Mouse (Mus musculus) MEL (cell line): ENCODE results near the gene Gm826. TPM values are rescaled to one million over a fixed set of nuclear protein-coding genes. Genes with fewer than 3 reads are reported as not detected.

Experiments
- DNase-seq: peaks from one replicate; pipeline ENCODE4 v3.0.0; 2011; ENCODE audit warnings: low read depth, low spot score
- H3K27ac ChIP-seq: 2 replicates; pipeline ENCODE4 v1.5.1; 2012; ENCODE audit warnings: low read depth, mild to moderate bottlenecking, control low read depth, low read length, moderate library complexity; ENCODE audit not compliant: control insufficient read depth
- H3K27me3 ChIP-seq, 2 experiments: fragments of 150-350 bp in 1 of 2; sonication (generic) in 1 of 2; 2 replicates each; pipeline ENCODE4 v1.6.1; 2012; ENCODE audit warnings: low read length in 2 of 2, mild to moderate bottlenecking in 2 of 2, improper control_type of control experiment in 1 of 2, moderate library complexity in 1 of 2; ENCODE audit not compliant: insufficient read depth in 2 of 2, control insufficient read depth in 1 of 2
- H3K36me3 ChIP-seq, 2 experiments: 2 replicates each; pipeline ENCODE4 v1.6.1; 2012 to 2014; ENCODE audit warnings: low read length in 2 of 2, improper control_type of control experiment in 1 of 2, inconsistent platforms in 1 of 2, mild to moderate bottlenecking in 1 of 2; ENCODE audit not compliant: insufficient read depth in 2 of 2, control insufficient read depth in 1 of 2
- H3K4me1 ChIP-seq, 2 experiments: fragments of 150-350 bp in 1 of 2; sonication (generic) in 1 of 2; 2 replicates each; pipeline ENCODE4 v1.6.1; 2012; ENCODE audit warnings: low read length in 2 of 2, improper control_type of control experiment in 1 of 2, mild to moderate bottlenecking in 1 of 2; ENCODE audit not compliant: insufficient read depth in 2 of 2, control insufficient read depth in 1 of 2
- H3K4me3 ChIP-seq, 2 experiments: fragments of 150-350 bp in 1 of 2; sonication (generic) in 1 of 2; 2 replicates each; pipeline ENCODE4 v1.5.1; 2012; ENCODE audit warnings: low read depth in 2 of 2, low read length in 2 of 2, mild to moderate bottlenecking in 2 of 2, moderate library complexity in 2 of 2, control low read depth in 1 of 2, improper control_type of control experiment in 1 of 2; ENCODE audit not compliant: control insufficient read depth in 1 of 2, insufficient read depth in 1 of 2
- H3K79me2 ChIP-seq: 2 replicates; pipeline ENCODE4 v1.6.1; 2012; ENCODE audit warnings: mild to moderate bottlenecking, low read length, moderate library complexity; ENCODE audit not compliant: control insufficient read depth, poor library complexity, insufficient read depth
- H3K9ac ChIP-seq: 2 replicates; pipeline ENCODE4 v1.6.1; 2012; ENCODE audit warnings: low read depth, mild to moderate bottlenecking, control low read depth, low read length, moderate library complexity; ENCODE audit not compliant: control insufficient read depth, poor library complexity, severe bottlenecking
- H3K9me3 ChIP-seq: fragments of 150-350 bp; sonication (generic); replicated peaks from 2 replicates; pipeline ENCODE4 v1.6.1; 2012; ENCODE audit warnings: mild to moderate bottlenecking, low read length, improper control_type of control experiment, moderate library complexity; ENCODE audit not compliant: insufficient read depth
- CTCF ChIP-seq, 3 experiments: IDR thresholded peaks in 2 of 3; conservative IDR thresholded peaks in 1 of 3; 2 replicates each; pipeline ENCODE4 v1.5.1; 2011 to 2012; ENCODE audit warnings: low read length in 3 of 3, low read depth in 2 of 3, mild to moderate bottlenecking in 2 of 3, improper control_type of control experiment in 1 of 3, inconsistent platforms in 1 of 3, mixed read lengths in 1 of 3, moderate library complexity in 1 of 3; ENCODE audit not compliant: control insufficient read depth in 1 of 3, insufficient read depth in 1 of 3, poor library complexity in 1 of 3, severe bottlenecking in 1 of 3
- E2F4 ChIP-seq: IDR thresholded peaks from 2 replicates; pipeline ENCODE4 v1.6.1; 2011; ENCODE audit warnings: low read depth, low read length, improper control_type of control experiment, borderline replicate concordance
- EP300 ChIP-seq, 2 experiments: IDR thresholded peaks; 2 replicates each; pipeline ENCODE4 v1.6.1; 2011; ENCODE audit warnings: improper control_type of control experiment in 2 of 2, low read length in 2 of 2, low read depth in 1 of 2, mild to moderate bottlenecking in 1 of 2
- GABPA ChIP-seq: IDR thresholded peaks from 2 replicates; pipeline ENCODE4 v1.6.1; 2012; ENCODE audit warnings: low read depth, mild to moderate bottlenecking, inconsistent platforms, low read length, improper control_type of control experiment, moderate library complexity
- HCFC1 ChIP-seq: IDR thresholded peaks from 2 replicates; pipeline ENCODE4 v1.6.1; 2012; ENCODE audit warnings: low read depth, mild to moderate bottlenecking, inconsistent platforms, low read length, improper control_type of control experiment, moderate library complexity
- KAT2A ChIP-seq: conservative IDR thresholded peaks from 2 replicates; pipeline ENCODE4 v1.6.1; 2012; ENCODE audit warnings: low read depth, low read length, improper control_type of control experiment, inconsistent platforms
- MAFK ChIP-seq: IDR thresholded peaks from 2 replicates; pipeline ENCODE4 v1.6.1; 2011; ENCODE audit warnings: low read depth, mild to moderate bottlenecking, low read length, improper control_type of control experiment, borderline replicate concordance
- MAX ChIP-seq: IDR thresholded peaks from 2 replicates; pipeline ENCODE4 v1.6.1; 2011; ENCODE audit warnings: low read length, improper control_type of control experiment
- MAZ ChIP-seq: IDR thresholded peaks from 2 replicates; pipeline ENCODE4 v1.6.1; 2012; ENCODE audit warnings: low read depth, mild to moderate bottlenecking, inconsistent platforms, low read length, improper control_type of control experiment
- MXI1 ChIP-seq: IDR thresholded peaks from 2 replicates; pipeline ENCODE4 v1.6.1; 2011; ENCODE audit warnings: mild to moderate bottlenecking, low read depth, low read length, improper control_type of control experiment
- MYB ChIP-seq: IDR thresholded peaks from 2 replicates; pipeline ENCODE4 v1.6.1; 2011; ENCODE audit warnings: mild to moderate bottlenecking, low read depth, low read length, improper control_type of control experiment
- NELFE ChIP-seq: IDR thresholded peaks from 2 replicates; pipeline ENCODE4 v1.6.1; 2011; ENCODE audit warnings: low read depth, low read length, improper control_type of control experiment
- NRF1 ChIP-seq: IDR thresholded peaks from 2 replicates; pipeline ENCODE4 v1.6.1; 2014; ENCODE audit warnings: low read depth, mild to moderate bottlenecking, inconsistent platforms, low read length, improper control_type of control experiment, moderate library complexity; ENCODE audit not compliant: poor library complexity, insufficient read depth, severe bottlenecking
- POLR2A ChIP-seq, 2 experiments: IDR thresholded peaks; 2 replicates each; pipeline ENCODE4 v1.6.1; 2011 to 2012; ENCODE audit warnings: low read length in 2 of 2, mild to moderate bottlenecking in 2 of 2, control low read depth in 1 of 2, improper control_type of control experiment in 1 of 2, low read depth in 1 of 2, moderate library complexity in 1 of 2; ENCODE audit not compliant: control insufficient read depth in 1 of 2, insufficient read depth in 1 of 2, poor library complexity in 1 of 2
- POLR2AphosphoS5 ChIP-seq: IDR thresholded peaks from 2 replicates; pipeline ENCODE4 v1.6.1; 2012; ENCODE audit warnings: low read depth, borderline replicate concordance, mild to moderate bottlenecking, inconsistent platforms, low read length, moderate library complexity, mixed read lengths
- RAD21 ChIP-seq: IDR thresholded peaks from 2 replicates; pipeline ENCODE4 v1.6.1; 2011; ENCODE audit warnings: mild to moderate bottlenecking, low read depth, low read length, improper control_type of control experiment
- RCOR1 ChIP-seq: IDR thresholded peaks from 2 replicates; pipeline ENCODE4 v1.6.1; 2012; ENCODE audit warnings: low read depth, mild to moderate bottlenecking, inconsistent platforms, low read length, improper control_type of control experiment
- SMC3 ChIP-seq: IDR thresholded peaks from 2 replicates; pipeline ENCODE4 v1.6.1; 2011; ENCODE audit warnings: low read depth, low read length, improper control_type of control experiment
- TBP ChIP-seq: IDR thresholded peaks from 2 replicates; pipeline ENCODE4 v1.8.0; 2011; ENCODE audit warnings: low read depth, low read length, improper control_type of control experiment
- UBTF ChIP-seq: IDR thresholded peaks from 2 replicates; pipeline ENCODE4 v1.6.1; 2012; ENCODE audit warnings: low read depth, mild to moderate bottlenecking, inconsistent platforms, low read length, improper control_type of control experiment, moderate library complexity, borderline replicate concordance; ENCODE audit not compliant: insufficient read depth
- USF1 ChIP-seq: IDR thresholded peaks from 2 replicates; pipeline ENCODE4 v1.6.1; 2014; ENCODE audit warnings: low read depth, mild to moderate bottlenecking, inconsistent platforms, low read length, improper control_type of control experiment, moderate library complexity
- USF2 ChIP-seq, 2 experiments: IDR thresholded peaks; 2 replicates each; pipeline ENCODE4 v1.6.1; 2011 to 2012; ENCODE audit warnings: improper control_type of control experiment in 2 of 2, low read length in 2 of 2, borderline replicate concordance in 1 of 2, inconsistent platforms in 1 of 2, low read depth in 1 of 2, mild to moderate bottlenecking in 1 of 2; ENCODE audit not compliant: insufficient read depth in 1 of 2
- ZNF384 ChIP-seq: IDR thresholded peaks from 2 replicates; pipeline ENCODE4 v1.6.1; 2012; ENCODE audit warnings: low read depth, mild to moderate bottlenecking, inconsistent platforms, low read length, improper control_type of control experiment
- polyA plus RNA-seq, 2 experiments: library from polyadenylated mRNA; stranded (reverse) in 1 of 2; unstranded in 1 of 2; fragments of >175 nt in 1 of 2; fragments of >200 nt in 1 of 2; gene quantifications; 2 replicates each; pipeline versions ENCODE4 v1.2.1 to v1.2.4; 2012; ENCODE audit warnings: low replicate concordance in 2 of 2, low read depth in 1 of 2; ENCODE audit not compliant: insufficient read length in 2 of 2, insufficient read depth in 1 of 2, missing spikeins in 1 of 2
- total RNA-seq: library from RNA; depleted of rRNA; stranded (reverse); fragments of 300-350 nt; gene quantifications from 2 replicates; pipeline ENCODE4 v1.2.3, GENCODE M21; 2012

The Gm826 gene
- total and polyA plus RNA-seq, 3 experiments, result not detected

- H3K4me3 ChIP-seq, result no peak overlapping the region
- no peaks in the 10 kb centered on the region for H3K36me3 ChIP-seq
- no peaks in the 10 kb centered on the region for H3K9me3 ChIP-seq
- no peaks in the 10 kb centered on the region for H3K79me2 ChIP-seq
- no peaks in the 10 kb centered on the region for H3K4me1 ChIP-seq
- H3K9ac ChIP-seq, result no peak overlapping the region
- no peak for DNase-seq
- no peaks in the 10 kb centered on the region for H3K27me3 ChIP-seq
- no peak overlapping the region for H3K27ac ChIP-seq
- TF ChIP-seq CTCF (IDR thresholded peaks at IDR 0.05 in 2 of 3, conservative IDR thresholded peaks at IDR 0.05 in 1 of 3; ENCODE audit: control insufficient read depth in 1 of 3, insufficient read depth in 1 of 3, low read depth in 2 of 3, low read length in 3 of 3, poor library complexity in 1 of 3, severe bottlenecking in 1 of 3) (no peak), MAFK (no peak), MAX (no peak), E2F4 (no peak), NELFE (no peak), POLR2AphosphoS5 (no peak), USF1 (no peak), USF2 (IDR thresholded peaks at IDR 0.05; ENCODE audit: borderline replicate concordance in 1 of 2, insufficient read depth in 1 of 2, low read depth in 1 of 2, low read length in 2 of 2) (no peak), KAT2A (no peak), GABPA (no peak), EP300 (IDR thresholded peaks at IDR 0.05; ENCODE audit: low read depth in 1 of 2, low read length in 2 of 2) (no peak), MAZ (no peak), NRF1 (no peak), UBTF (no peak), MXI1 (no peak), MYB (no peak), RAD21 (no peak), TBP (no peak)
Measured at GRCm38 (mm10) chr2:160321829-160322228, 12.1 kb downstream of the Gm826 start.

GRCm38 (mm10) chr2:160318255-160318654 lies 15.7 kb downstream of the Gm826 start:
- TF ChIP-seq GABPA (no peak), SMC3 (no peak), POLR2A (IDR thresholded peaks at IDR 0.05; ENCODE audit: control insufficient read depth in 1 of 2, insufficient read depth in 1 of 2, low read depth in 1 of 2, low read length in 2 of 2, poor library complexity in 1 of 2) (no peak), EP300 (IDR thresholded peaks at IDR 0.05; ENCODE audit: low read depth in 1 of 2, low read length in 2 of 2) (no peak), RCOR1 (no peak), USF1 (no peak), HCFC1 (no peak), ZNF384 (no peak)
- no peak for DNase-seq
- Histone ChIP-seq H3K27me3 (no peaks in the 10 kb centered on the region), H3K9me3 (no peaks in the 10 kb centered on the region), H3K4me3 (no peak overlapping the region), H3K36me3 (no peaks in the 10 kb centered on the region), H3K9ac (no peak overlapping the region), H3K4me1 (no peaks in the 10 kb centered on the region), H3K27ac (no peak overlapping the region), H3K79me2 (no peaks in the 10 kb centered on the region)
